Mouse (Mus musculus): ENCODE results near the gene Glis3. TPM values are rescaled to one million over a fixed set of nuclear protein-coding genes. Genes with fewer than 3 reads are reported as not detected.

The Glis3 gene
- total RNA-seq, 4 experiments from 2014 or later: 9.5 to 21.1 (median 14.6) TPM

- DNase-seq: no peak
Measured at GRCm38 (mm10) chr19:28531750-28532149, 148.1 kb downstream of the Glis3 start.

GRCm38 (mm10) chr19:28530846-28531245 lies 149.0 kb downstream of the Glis3 start:
- DNase-seq: peak; percentile 25

GRCm38 (mm10) chr19:28529006-28529405 lies 150.9 kb downstream of the Glis3 start:
- no peak for DNase-seq

DNA sequence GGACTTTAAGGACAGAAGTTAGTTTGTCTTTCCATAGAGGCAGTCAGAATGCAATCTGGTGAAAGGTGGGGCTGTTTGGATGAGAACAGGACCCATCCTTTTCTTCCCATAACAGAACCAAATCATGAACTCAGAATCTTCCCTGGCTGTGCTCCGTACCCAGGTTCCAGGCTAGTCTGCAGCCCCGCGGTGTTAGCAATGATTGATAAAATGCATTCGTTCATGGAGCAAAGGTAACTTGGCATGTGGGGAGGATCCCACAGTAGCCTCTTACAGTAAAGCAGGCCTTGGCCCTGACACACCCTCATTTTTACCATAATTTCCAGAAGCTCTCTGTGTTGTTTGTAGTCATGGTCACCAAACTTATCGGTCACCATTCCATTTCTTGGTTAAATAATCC lies 152.4 kb downstream of the Glis3 start:
- no peak for DNase-seq

DNA sequence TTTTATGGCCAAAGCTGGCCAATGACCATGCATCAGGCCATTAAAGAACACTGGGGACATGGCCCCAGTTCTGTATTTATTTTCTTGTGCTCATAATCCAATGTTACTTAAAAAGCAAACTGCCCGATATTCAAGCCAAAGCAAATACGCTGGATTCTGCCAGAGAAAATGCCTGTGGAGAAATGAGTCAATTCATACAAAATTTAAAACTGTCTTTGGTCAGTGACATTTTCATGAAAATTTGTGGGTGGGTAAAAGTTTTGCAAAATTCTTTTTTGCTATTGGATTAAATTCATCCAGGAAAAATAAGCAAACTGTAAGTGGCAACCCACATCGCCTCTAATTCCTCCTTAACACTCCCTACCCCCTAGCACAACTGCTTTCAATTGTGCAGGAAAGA lies 154.5 kb downstream of the Glis3 start:
- no peak for DNase-seq

DNA sequence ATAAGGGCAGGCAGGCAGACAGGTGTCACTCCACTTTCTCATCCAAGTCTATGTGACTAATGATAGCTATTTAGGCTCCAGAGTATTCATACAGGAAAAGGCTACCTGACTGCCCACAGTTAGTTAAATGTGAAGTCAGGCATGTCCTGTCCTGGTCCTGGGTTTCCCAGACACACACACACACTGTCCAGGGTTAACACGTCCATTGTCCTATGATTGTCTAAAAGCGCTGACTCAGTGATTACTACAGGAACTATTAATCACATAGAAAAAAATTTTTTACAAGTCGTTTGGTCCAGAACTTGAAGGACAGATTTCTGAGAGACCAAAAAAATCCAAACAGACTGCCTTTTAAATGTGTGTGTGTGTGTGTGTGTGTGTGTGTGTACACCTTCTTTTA lies 157.6 kb downstream of the Glis3 start:
- no peak for DNase-seq

GRCm38 (mm10) chr19:28520761-28521181 lies 159.1 kb downstream of the Glis3 start:
- no peak for DNase-seq

GRCm38 (mm10) chr19:28520128-28520745 lies 159.6 kb downstream of the Glis3 start:
- DNase-seq: no peak

GRCm38 (mm10) chr19:28519296-28519695 lies 160.6 kb downstream of the Glis3 start:
- DNase-seq: no peak

- DNase-seq: no peak
Measured at GRCm38 (mm10) chr19:28518846-28519245, 161.0 kb downstream of the Glis3 start.

DNA sequence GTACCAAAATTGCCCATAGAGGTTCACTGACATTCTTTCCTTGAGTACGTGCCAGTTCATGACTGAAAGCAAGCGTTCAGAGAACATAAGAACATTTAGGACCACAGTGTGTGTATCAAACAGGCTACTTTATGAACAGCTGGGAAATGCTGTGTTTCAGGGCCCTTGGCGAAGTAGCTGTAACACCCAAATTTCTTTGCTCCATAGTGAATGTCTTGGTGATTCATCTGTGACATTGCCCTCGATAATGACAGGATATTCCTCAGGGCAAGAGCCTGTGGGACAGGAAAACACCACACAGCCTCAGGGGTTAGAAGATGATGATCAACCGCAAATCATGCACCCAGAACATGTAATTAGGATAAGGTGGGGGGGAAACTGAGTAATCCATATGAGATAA lies 161.6 kb downstream of the Glis3 start:
- peak; percentile 17 for DNase-seq

GRCm38 (mm10) chr19:28517464-28518080 lies 162.3 kb downstream of the Glis3 start:
- peak; percentile 24 for DNase-seq

DNA sequence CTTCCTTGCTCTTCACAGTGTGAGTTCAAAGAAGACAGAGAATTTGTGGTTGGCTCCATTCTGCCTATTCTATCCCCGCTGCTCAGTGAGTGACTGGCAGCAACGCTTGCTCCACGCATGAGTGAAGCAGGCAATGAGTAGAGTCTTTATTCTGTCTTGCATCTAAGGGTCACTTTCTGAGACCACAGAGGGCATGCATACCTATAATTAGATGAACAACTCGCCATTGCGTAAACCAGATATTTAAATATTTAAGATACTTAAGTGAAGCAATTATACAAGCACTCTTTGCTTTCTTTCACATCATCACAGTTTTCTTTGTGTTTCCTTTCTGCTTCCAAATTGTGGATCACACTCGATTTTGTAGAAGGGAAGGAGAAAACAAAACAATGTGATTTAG lies 163.4 kb downstream of the Glis3 start:
- no peak for DNase-seq

GRCm38 (mm10) chr19:28512475-28512874 lies 167.4 kb downstream of the Glis3 start:
- no peak for DNase-seq

- DNase-seq: no peak
Measured at GRCm38 (mm10) chr19:28511910-28512309, 168.0 kb downstream of the Glis3 start.

- DNase-seq: no peak
Measured at GRCm38 (mm10) chr19:28505376-28505775, 174.5 kb downstream of the Glis3 start.

GRCm38 (mm10) chr19:28503011-28503410 lies 176.9 kb downstream of the Glis3 start:
- DNase-seq: no peak

DNA sequence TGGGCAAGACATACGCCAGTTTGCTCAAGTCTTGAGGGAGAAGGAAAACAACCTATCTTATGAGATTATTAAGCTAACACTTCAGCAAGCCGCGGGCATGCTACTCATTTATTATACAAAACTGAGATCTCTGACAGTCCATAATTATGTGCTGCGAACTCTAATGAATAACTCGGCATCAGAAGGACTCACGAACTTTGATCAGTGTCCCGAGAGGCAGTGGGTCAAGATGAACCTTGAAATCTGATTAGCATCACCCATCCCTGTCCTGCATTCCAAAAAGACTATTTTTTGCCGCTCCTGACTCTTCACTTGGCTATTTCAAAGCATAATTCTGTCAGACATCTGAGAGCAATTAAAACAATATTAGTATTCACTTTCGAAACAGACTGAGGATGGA lies 178.9 kb downstream of the Glis3 start:
- no peak for DNase-seq

DNA sequence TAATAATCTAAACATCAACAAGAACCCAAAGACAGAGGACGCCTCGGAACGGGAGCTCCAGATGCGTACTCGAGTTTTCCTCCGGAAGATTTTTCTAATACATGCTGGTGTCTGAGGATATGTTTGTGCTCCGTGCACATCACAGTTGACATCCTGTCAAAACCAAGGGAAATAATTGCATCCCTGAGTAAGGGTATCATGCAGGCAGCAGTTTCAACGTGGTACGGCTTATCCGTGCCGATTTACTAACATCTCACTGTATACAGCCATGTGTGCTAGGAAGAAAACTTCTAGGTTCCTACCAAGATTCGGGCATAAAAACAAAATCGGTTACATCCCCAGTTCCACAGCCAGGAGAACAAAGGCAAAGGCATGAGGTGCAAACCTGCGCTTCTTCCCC lies 179.4 kb downstream of the Glis3 start:
- DNase-seq: no peak

DNA sequence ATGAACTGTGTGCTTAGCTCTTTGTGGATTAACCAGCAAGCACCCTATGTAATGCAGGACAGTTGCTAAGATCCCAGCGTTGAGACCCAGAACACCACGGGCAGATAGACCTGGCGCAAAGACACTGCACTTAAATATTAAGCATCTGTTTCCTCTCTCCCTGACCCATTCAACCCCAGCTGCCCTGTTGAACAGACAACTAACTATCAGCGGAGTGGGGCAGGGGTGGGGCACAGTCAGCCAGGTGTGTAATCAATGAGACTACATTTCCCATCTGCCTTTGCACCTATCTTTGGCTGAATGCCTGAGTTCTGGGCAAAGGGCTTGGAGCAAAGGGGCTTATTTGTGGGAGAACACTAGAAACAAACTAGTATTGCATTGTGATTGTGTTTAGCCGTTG lies 180.1 kb downstream of the Glis3 start:
- no peak for DNase-seq

GRCm38 (mm10) chr19:28495926-28496325 lies 184.0 kb downstream of the Glis3 start:
- DNase-seq: no peak

GRCm38 (mm10) chr19:28493605-28494260 lies 186.1 kb downstream of the Glis3 start:
- no peak for DNase-seq

- DNase-seq: no peak
Measured at GRCm38 (mm10) chr19:28478055-28478454, 201.8 kb downstream of the Glis3 start.

DNA sequence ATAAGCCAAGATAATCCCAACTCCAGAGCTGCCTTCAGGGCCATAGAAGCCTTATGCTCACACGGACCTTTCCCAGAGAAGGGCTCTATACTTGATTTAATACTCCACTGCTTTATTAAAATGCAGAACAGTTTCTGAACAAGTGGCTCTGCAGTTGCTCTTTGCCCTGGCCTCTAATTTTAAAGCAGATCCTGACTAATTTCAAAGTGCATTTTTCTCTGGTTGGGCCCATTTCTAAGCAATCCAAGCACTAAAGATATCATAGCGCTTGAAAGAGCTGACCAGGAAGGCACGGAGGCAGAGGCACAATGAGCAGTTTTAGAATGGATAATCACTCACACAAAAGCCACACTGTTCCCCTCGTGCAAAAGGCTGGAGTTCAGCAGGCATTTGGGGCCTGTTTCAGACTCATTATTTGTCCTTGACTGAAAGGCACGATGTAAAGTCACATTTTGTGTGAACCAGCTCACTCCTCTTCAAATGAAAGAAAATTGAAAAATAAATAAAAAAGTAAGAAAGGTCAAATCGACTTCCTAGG lies 202.5 kb downstream of the Glis3 start:
- no peak for DNase-seq
